Mouse (Mus musculus) left cerebral cortex, adult 8-10 months (tissue): Measurements from ENCODE around the gene Fam173a. TPM values are rescaled to one million over a fixed set of nuclear protein-coding genes. Genes with fewer than 3 reads are reported as not detected.
A peak's percentile ranks its signal among the peaks of the same experiment; 100 is the strongest.
"Not testable (repeated sequence)": the region's sequence is repeated elsewhere in the genome, so short reads cannot be mapped to it uniquely, and the experiment has no call there.

Source experiments
- DNase-seq, 2 experiments: peaks; one replicate each; pipeline ENCODE4 v3.0.0; 2022; ENCODE audit warnings: low spot score in 2 of 2
- total RNA-seq, 4 experiments: library from RNA; stranded (reverse); gene quantifications; 2 replicates each; pipeline ENCODE4 v1.2.4; 2022

Gene Fam173a
- total RNA-seq, 4 experiments from 2014 or later: 83.6 to 99.1 (median 88.6) TPM

DNA sequence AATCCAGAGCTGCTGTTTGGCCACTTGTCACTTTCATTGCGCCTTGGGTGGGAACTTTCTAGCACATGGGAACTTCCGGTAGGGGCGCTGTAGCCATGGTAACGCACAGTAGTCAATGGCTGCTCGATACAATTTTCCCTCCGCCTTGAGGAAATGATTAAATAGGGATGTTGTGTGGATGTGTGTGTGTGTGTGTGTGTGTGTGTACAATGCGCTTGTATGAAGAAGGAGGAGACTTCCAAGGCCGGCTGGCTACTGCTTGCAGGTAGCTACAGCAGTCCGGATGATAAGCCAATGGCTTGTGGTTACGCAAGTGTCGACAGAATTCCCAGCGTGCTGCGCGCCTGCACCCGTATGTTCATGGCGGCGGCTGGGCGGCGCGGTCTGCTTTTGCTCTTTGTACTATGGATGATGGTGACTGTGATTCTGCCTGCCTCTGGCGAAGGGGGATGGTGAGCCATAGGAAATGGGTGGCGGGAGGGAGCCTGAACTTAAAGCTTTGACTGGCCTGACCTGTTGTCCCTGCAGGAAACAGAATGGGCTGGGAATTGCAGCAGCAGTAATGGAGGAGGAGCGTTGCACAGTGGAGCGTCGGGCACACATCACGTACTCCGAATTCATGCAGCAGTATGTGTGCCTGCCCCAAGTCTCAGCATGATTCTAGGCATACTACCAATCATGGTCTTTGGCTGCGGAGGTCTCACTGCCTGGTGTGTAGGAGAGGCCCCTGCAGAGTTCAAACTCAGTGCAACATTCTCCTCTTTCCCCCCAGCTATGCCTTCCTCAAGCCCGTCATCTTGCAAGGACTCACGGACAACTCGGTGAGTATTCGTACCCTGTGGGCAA is 36.2 kb upstream of the Fam173a start, which contains the start of gene Jmjd8:
Jmjd8 (plus strand) TSS at position 156 of the 846 bp plus-strand sequence.
- peak in 1 of 2 experiments; percentile 81 for DNase-seq

DNA sequence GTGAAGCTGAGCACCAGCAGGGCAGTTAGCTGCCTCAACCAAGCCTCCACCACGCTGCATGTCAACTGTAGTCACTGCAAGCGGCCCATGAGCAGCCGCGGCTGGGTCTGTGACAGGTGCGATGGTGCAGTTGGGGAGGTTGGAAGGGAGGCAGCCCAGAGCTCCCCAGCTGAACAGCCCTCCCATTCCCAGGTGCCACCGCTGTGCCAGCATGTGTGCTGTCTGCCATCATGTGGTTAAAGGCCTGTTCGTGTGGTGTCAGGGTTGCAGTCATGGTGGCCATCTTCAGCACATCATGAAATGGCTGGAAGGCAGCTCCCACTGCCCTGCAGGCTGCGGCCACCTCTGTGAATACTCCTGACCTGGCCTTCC is 35.5 kb upstream of the Fam173a start:
- no peak for DNase-seq

DNA sequence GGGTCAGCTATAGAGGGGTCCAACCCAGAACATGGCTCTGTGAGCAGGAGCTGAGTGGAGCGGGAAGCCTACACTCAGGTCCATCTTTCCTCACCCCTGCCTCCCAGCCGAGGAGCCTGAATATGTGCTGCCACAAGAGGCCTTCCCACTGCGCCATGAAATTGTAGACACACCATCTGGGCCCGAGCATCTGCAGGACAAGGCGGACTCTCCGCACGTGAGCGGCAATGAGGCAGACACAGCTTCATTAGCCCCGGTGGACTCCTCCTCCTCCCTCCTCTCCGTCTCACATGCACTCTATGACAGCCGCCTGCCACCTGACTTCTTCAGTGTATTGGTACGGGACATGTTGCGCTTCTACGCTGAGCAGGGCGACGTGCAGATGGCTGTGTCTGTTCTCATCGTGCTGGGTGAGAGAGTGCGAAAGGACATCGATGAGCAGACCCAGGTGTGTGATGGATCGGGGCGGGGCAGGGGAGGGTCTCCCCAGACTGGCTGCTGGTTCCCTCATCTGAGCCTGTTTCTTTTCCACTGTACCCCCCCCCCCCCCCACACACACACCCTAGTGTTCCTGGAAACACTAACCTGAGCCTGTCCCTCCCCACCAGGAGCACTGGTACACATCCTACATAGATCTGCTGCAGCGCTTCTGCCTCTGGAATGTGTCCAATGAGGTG is 35.0 kb upstream of the Fam173a start:
- DNase-seq: no peak

DNA sequence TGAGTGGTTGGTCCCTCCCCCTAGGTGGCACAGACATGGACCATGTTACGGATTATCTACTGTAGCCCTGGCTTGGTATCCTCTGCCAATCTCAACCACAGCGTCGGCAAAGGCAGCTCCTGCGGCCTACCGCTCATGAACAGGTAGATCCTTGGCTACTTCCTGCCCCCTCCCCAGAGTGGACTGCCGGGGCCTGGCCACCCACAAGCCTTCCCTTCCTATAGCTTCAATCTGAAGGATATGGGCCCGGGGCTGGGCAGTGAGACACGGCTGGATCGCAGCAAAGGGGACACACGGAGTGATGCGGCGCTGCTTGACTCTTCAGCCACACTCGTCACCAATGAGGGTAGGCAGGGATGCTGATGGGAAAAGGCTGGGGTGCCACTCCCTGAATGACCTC is 34.3 kb upstream of the Fam173a start:
- DNase-seq: no peak

DNA sequence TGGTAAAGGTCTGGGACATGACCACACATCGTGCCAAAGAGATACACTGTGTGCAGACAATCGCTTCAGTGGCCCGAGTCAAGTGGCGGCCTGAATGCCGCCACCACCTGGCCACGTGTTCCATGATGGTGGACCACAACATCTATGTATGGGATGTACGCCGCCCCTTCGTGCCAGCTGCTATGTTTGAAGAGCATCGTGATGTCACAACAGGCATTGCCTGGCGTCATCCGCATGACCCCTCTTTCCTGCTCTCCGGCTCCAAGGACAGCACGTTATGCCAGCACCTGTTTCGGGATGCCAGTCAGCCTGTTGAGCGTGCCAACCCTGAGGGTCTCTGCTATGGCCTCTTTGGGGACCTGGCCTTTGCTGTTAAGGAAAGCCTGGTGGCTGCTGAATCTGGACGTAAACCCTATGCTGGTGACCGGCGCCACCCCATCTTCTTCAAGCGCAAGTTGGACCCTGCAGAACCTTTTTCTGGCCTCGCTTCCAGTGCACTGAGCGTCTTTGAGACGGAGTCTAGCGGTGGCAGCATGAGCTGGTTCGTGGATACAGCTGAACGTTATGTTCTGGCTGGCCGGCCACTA is 33.4 kb upstream of the Fam173a start:
- no peak for DNase-seq

DNA sequence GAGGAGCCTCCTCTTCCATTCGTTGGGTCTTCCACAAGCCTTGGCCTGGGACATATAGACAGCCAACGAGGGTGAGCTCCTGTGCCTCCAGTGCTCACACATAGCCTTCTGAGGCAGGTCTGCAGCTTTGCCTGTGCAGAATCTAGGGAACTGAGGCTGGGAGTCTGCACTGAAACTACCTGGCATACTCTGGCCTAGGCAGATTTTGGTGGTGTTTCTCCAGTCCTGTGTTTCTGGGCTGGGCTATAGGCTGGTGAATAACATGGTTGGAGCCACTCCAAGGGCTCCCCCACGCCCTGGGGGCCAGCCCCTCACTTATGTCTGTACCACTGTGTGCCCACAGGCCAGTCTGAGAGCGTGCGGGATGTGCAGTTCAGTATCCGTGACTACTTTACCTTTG is 32.6 kb upstream of the Fam173a start:
- DNase-seq: no peak

DNA sequence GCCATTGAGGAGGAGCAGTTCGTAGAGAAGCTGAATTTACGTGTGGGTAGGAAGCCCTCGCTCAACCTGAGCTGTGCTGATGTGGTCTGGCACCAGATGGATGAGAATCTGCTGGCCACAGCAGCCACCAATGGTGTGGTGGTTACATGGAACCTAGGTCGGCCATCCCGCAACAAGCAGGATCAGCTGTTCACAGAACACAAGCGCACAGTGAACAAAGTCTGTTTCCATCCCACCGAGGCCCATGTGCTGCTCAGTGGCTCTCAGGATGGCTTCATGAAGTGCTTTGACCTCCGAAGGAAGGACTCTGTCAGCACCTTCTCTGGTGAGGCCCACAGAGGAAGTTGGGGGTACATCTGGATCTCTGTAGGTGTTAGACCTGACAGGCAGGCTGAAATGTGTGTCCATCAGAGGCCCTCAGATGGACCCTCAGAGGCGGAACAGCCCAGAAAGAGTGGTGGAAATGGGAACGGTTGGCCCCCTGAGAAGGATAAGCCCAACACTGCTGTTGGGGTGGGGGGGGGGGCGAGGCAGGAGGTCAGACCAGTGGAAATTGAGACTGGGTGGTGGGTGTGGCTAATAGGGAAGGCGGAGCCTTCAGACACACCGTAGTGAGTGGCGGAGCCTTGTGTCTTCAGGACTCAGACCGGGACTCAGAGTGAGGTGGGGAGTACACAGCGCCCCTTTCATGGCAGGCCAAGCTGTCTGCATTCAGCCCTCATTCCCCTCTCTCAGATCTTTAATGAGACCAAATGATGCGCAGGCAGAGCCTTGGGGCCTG is 31.9 kb upstream of the Fam173a start:
- DNase-seq: no peak

DNA sequence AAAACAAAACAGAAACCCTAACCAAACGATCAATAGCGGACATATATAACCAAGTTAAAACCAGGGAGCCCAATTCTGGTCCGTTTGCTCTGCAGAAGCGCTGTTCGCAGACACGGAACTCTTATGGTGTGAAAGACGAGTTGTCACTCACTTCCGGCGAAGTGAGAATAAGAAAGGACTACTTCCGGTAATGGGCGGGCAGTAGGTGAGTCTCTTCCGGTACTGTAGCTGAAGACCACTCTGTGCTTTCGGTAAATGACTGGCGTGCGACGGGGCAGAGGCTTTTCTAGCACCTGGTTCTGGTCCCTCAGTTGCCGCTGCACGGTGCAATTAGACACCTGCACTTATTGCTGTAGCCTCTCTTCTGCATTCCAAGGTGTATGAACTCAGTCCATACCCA is 30.8 kb upstream of the Fam173a start, which contains the start of gene Wdr24:
Wdr24 (plus strand) TSS at position 176 of the 400 bp plus-strand sequence.
- peak in 1 of 2 experiments; percentile 73 for DNase-seq

DNA sequence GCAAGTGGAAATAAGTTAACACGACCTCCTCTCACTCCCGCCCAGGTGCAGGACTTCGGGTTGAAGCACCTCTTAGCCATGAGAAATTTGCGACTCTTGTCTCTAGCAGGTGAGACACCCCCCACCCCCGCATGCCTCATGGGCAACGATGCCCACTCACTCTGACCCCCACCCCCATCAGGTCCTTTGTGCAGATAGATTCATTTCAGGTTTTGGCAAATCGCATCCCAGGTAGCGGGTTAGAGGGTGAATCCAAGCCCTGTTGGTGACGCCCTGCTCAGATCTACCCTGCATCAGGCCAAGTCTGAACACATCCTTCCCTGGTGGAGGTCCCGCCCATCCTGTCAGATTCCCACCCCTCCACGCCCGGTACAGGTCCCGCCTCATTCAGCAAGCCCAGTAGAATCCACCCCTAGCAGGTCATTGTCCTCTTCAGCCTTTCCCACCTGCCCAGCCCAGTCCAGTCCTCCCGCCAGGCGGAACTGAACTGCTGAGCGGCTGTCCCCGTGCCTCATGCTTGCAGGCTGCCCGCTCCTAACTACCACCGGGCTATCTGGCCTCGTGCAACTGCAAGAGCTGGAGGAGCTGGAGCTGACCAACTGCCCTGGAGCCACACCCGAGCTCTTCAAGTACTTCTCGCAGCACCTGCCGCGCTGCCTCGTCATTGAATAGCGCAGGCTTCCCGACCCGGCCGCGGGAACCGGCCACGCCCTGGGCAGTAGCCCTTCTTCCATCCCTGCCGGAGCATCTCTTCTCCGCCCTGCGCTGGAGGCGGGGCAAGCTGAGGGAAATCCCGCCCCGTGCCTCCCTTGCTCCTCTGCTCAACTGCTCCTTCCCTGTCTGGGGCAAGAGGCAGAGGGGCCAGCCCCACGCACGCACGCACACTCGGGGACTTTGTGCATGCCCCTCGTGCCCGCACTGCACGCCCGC is 26.4 kb upstream of the Fam173a start:
- DNase-seq: no peak

DNA sequence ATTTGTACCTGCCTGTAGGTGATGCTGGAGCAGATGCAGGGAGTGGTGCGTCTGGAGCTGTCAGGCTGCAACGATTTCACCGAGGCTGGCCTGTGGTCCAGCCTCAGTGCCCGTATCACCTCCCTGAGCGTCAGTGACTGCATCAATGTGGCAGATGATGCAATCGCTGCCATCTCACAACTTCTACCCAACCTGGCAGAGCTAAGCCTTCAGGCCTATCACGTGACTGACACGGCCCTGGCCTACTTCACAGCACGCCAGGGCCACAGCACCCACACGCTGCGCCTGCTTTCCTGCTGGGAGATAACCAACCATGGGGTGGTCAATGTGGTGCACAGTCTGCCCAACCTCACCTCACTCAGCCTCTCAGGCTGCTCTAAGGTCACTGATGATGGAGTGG is 25.0 kb upstream of the Fam173a start:
- no peak for DNase-seq

DNA sequence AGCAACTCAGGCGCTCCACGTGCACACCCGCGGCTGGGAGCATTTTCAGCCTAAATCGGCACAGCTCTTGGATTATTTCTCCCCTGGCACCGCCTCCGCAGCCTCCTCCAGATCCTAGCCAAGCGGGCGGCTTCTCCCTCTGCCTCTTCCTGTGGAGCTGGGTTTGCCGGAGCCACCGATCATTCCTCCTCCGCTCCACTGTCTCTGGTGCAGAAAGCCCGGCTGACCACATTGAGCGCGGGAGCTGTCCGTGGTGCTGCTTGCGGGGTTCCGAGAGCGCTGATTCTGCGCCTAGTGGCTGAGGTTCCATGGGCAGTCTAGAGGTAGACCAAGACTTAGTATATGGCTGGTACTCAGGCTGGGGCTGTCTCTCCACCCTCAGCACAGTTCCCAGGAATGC is 20.8 kb upstream of the Fam173a start:
- peak; percentile 69 to 89 for DNase-seq

DNA sequence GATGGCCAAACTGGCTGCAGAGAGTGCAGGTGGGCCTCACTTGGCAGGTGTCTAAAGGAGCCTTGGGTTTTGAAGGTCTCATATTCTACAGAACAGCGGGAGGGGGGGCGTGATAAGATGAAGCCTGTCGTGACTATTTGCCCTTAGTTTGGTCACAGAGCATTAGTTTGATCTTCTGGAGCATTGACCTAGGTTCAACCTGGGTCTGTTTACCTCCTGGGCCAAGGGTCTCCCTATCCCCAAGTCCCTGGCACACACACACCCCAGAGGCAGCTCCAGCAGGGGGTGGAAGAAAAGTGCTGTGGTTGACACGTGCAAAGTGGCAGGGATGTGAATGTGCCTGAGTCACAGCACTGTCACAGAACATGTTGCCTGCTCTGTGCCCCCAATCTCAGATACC is 18.2 kb upstream of the Fam173a start:
- no peak for DNase-seq

DNA sequence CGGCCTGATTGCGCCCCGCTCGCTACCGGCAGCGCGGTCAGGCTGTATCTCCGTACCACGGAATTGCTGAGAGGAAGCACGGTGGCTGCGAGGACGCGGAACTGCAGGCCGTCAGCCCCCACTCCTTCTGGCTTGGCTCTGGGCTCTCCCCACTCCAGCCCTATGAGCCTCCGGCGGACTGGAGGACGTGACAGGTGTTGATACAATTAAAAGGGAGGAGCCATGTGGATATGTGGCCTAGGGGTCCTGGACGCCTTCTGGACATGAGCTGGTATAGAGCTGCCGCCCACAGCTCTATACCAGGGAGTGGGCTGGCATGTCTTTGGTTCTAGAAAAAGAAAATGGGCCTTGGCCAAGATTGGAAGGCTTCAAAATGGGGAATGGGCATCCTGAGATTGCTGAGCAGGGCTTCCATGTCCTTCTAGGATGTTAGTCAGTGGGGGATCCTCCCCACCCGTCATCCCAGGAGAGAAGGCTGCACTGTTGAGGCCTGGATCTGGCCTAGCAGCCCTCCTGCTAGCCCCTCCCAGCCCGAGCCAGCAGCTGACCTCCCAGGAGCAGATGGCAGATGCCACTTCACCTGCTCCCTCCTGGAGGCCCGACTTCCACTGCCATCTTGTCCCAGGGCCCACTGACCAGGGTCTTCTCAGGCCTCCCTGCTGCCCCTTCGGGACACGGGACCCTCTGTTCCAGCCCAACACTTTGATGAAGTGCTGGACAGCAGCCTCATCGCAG is 17.1 kb upstream of the Fam173a start:
- no peak for DNase-seq

DNA sequence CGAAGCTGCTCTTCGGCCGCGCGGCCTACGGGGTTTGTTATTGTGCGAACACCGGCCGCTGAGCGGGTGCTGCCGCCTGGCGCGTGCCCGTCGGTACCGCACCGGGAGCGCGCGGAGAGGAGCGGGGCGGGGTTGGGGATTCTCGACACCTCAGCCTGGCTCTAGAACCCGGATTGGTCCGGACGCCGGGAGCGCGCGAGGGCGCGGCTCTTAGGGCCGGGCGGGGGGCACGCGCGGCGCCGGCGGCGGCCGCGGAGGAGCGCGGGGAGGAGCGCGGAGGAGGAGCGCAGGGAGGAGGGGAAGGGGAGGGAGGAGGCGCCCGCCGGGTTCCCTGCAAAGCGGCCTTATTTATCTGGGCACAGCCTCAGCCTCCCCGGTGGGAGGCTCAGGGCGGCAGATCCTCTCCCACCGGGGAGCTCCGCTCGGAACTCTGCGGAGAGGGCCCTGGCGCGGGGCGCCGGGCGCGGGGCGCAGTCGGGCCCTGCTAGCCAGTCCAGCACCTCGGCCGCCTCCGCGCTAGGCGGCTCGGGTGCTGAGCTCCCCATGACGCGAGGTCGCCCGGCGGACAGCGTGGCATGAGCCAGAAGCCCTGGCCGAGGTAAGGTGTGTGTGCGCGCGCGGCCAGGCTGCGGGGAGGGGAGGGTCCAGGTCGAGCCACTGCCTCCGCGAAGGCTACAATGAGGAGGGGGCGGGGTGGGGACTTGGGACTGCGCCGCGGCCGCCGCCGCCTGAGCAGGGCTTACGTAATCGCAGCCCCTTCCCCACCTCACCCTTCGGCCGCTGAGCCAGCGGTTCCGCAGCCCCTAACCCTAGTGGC is 16.3 kb upstream of the Fam173a start, which contains the start of gene Fbxl16:
Fbxl16 (plus strand) TSS at position 297 of the 817 bp plus-strand sequence.
- peak in 1 of 2 experiments; percentile 92 for DNase-seq

DNA sequence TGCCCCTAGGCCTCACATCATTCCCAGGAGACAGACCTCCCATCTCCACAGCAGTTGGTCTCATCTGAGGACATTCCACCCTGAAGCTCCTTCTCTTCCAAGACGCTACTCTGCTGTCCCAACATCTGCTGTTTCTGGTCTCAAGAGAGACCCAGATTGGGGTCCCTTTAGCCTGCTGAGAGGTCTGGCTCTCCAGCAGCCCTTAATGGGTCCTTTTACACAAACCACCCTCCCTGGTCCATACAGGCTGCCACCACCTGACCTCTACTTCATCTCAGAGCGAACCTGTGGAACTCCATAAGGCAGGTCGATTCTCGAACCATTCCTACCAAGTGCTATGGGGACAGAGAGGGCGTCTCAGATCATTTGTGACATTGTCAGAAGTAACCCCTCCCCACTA is 15.3 kb upstream of the Fam173a start:
- DNase-seq: no peak

DNA sequence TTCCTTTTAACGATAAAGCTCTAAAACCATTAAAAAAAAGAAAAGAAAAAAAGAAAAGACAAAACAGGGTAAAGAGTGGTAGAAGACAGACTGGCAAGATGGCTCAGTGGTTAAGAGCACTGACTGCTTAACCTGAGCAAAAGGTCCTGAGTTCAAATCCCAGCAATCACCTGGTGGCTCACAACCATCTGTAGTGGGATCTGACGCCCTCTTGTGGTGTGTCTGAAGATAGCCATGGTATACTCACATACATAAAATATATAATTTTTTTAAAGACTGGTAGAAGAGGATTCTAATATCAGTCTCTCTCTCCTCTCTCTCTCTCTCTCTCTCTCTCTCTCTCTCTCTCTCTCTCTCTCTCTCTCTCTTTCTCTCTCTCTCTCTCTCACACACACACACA is 14.8 kb upstream of the Fam173a start:
- not testable (repeated sequence) for DNase-seq

DNA sequence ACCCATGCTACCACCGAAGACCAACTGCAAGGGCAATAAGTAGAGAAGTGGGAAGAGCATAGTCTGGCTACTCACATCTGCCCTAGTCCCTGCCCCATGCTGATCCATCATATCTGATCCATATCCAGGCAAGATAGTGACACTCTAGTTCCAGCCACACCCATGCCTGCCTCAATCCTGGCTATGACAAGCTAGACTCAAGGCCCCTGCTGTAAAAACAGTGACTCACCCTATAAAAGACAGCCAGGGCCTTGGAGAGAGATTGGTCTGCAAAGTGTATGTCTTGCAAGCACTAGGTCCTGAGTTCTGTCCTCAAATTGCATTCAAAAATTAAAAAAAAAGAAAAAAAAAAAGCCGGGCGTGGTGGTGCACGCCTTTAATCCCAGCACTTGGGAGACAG is 13.8 kb upstream of the Fam173a start:
- DNase-seq: no peak

DNA sequence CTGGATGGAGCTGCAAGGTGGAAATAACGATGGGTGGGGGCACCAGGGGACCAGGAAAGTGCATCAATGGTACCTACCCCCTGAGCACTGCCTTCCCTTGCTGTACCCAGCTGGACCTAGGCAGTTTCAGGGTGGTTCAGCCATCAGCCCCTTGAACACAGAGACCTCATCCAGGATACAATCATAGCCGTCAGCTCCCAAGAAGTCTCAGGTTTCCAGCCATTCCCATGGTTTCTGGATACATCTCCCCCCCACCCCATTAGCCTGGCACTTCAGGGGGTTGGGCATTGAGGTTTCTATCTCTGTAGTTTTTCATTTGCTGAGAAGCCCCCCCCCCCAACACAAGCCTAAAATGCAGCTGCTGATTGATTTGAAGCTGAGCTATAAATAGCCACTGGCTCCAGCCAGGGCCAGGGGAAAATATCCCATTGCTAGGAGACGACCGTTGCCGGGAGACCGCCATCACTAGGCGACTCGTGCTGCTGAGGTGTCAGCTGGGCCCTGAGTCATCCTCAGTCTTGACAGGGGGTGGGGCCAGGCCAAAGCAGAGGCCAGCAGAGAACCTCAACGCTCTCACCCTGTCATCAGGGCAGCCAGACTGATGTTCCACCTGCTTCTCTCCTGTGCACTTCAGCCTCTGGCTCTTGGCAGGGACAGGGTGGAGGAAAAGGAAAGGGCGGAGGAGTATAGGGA is 10.3 kb upstream of the Fam173a start:
- DNase-seq: peak in 1 of 2 experiments; percentile 91
